Mouse (Mus musculus): Measurements from ENCODE around the gene Dcdc2a. TPM values are rescaled to one million over a fixed set of nuclear protein-coding genes. Genes with fewer than 3 reads are reported as not detected.

Dcdc2a gene
- total RNA-seq, 2 experiments from 2014 or later = 0.23 to 0.43 TPM

DNA sequence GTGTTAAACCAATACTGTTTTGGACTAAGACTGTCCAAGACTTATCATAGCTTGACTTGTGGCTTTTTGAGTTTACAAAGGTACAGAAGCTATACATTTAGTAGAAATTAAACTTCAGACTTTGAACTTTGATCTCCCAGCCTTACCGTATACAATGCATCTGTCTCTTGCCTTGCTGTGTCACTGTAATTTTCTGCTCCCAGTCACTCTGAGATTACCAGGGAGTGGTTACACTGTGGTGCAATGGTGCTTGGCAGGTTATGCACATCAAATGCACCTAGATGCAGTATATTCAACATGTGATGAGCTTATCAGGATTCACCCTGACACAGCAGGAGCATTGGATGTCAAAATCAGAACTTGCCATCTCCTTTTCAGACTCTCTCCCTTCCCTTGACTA lies 122.0 kb downstream of the Dcdc2a start:
- DNase-seq (ENCODE audit: low spot score) = no peak

DNA sequence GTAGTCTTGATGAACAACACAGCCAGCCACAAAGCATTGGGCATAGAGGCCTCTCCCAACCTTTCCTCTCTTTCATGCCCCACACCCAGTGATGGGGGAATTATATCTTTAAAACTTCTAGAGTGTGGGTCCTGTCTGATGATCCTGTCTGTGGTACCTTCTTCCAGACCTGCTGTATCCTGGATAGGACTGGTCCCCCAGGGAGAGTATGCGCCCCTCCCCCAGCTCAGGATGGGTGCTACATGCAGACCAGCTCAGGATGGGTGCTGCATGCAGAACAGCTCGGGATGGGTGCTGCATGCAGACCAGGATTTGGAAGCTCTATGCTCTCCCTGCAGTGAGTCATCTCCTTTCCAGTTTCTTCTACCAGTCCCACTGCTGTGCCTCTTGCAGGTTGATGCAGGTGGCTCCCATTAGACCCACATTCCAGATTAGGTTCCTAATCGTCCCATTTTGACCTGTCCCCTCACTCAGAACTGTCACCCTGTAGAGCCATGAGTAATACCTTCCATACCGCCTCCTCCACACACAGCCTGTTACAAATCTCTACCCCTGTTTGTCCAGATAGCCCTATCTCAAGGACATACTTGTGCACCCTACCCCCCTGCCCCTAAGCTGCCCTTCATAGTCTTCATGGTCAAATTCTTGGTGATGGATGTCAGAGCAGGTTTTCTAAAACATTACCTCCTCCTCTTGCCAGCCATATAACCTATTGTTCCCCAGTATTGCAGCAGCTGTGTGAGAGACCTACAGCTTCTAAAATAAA lies 122.6 kb downstream of the Dcdc2a start:
- DNase-seq (ENCODE audit: low spot score) = no peak

DNA sequence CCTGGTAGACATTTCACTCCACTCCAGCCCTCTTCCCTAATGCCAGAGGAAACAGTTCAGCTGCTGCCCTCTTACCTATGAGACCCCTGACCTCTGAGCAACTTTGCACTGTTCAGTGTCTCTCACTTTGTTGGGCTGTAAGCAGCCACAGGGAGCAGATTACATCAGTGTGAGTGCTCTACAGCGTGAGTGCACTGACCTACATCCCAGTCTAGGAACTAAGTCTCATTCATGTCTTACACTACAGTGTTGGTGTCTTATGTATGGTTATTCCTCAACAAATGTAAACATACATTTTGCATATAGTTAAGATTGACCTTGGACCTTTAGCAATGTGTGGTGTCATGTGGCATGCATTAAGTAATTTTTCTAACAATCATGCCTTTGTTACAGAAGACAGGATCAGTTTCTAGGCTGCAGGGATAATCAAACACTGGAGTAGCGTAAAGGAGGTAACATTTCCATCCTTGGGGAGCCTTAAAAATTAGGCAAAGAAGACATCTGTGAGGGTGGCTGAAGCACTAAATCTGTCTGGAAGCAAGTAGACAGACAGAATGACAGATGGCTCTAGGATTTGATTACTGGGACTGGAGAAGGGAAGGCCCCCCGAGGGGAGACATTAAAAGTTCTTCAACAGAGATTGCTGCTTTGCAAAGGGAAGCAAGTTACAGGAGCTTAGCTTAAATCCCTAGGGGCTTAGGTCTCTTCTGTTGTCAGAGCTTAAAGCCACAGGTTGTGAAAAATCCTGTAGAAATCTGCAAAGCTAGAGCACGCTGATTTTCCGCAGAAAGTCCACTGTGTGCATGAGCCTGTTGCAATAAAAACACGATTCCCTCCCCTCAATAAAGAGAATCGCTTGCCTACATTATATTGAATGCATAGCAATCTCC lies 130.9 kb downstream of the Dcdc2a start:
- no peak for DNase-seq (ENCODE audit: low spot score)

DNA sequence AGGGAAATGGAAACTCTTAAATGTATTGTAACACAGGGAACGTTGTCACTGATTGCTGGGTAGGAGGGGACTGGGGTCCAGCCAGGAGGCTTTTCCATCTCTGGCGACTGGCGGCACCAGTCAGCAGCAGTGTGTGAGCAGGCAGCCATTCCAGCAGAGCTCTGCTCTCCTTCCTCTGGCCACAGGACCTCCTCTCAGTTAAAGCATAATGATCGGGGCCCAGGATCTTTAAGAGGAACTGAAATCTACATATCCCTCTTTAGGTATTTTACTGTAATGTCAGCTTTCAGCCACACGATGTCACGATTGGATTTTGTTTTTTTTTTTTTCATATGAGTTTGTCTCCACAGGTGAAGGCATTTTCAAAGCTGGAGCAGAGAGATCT lies 131.5 kb downstream of the Dcdc2a start:
- DNase-seq (ENCODE audit: low spot score) = no peak

GRCm38 (mm10) chr13:25189419-25190144 lies 133.8 kb downstream of the Dcdc2a start:
- DNase-seq (ENCODE audit: low spot score) = no peak

- no peak for DNase-seq (ENCODE audit: low spot score)
Observed at GRCm38 (mm10) chr13:25190218-25190617, 134.4 kb downstream of the Dcdc2a start.

DNA sequence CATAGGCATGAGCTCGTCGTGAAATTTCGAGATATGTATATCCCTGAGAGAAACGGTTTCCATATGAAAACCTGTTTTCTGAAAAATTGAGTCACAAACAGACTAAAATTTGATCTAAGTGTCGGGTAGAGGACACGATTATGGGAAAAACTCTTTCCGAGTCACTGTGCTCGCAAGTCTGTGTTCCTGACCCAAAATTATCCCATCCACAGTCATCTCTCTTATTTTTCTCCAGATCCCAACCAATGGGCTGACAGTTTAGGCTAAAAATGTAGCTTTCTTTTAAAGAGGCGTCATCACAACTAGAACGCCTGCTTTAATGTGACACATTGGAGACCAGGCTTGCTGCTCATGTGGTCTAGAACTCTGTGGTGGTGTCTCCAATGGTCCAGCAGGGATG lies 139.9 kb downstream of the Dcdc2a start:
- DNase-seq (ENCODE audit: low spot score) = no peak

DNA sequence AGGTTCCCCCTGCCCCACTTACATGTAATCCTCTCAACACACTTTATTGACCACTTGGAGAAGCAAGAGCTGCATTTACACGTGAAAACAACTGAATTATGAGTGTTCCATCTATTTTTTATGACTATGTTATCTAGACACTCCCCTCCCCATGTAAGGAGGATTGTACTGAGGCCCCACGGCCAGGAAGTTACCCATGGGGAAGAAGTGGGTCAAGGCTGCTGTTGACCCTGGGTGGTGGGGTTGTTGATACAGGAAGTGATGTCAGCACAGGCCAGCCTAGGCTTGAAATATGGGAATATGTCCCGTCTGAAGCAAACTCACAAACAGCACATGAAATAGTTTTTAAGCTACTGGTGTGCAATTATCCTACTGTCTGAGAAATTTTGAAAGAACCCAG lies 144.1 kb downstream of the Dcdc2a start:
- DNase-seq (ENCODE audit: low spot score) = no peak

GRCm38 (mm10) chr13:25206950-25207349 lies 151.1 kb downstream of the Dcdc2a start:
- no peak for DNase-seq (ENCODE audit: low spot score)

DNA sequence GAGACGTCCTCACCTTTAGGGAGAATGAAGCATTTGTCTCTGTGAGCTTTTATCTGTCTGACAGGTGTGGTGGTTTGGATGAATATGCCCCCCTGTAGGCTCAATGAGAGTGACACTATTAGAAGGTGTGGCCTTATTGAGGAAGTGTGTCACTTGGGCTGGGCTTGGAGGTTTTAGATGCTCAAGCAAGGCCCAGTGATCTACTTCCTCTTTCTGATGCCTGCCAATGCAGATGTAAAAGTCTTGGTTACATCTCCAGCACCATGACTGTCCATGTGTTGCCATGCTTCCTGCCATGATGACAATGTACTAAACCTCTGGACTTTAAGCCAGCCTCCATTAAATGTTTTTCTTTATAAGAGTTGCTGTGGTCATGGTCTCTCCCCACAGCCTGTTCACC lies 162.6 kb downstream of the Dcdc2a start:
- DNase-seq (ENCODE audit: low spot score) = no peak

DNA sequence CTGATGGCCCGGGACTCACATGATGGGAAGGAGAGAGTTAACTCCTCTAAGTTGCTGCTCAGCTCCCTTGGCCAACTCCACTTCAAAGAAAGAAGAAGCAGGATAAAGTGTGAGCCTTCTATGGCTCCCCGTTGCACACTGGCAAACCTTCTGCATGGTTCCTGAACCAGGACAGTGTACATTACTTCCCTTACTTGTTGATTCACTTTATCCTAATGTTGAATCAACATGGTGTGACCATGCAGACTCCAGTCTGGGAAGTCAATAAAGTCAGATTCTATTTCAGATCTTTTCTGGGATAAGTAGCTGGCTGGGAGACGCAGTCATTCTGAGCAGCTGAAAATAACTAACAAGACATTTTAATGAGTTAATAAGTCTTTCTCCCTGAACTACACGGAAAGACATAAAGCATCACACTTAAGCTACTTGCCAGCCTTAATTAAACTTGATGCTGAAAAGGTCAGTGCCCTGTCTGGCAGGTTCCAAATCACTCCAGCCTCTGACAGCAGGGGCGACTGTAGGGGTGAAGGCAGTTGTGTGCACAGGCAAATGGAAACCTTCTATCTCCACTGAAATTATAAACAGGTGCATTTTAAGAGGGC lies 164.5 kb downstream of the Dcdc2a start:
- DNase-seq (ENCODE audit: low spot score) = no peak

GRCm38 (mm10) chr13:25251893-25252292 lies 196.1 kb downstream of the Dcdc2a start:
- no peak for DNase-seq (ENCODE audit: low spot score)

DNA sequence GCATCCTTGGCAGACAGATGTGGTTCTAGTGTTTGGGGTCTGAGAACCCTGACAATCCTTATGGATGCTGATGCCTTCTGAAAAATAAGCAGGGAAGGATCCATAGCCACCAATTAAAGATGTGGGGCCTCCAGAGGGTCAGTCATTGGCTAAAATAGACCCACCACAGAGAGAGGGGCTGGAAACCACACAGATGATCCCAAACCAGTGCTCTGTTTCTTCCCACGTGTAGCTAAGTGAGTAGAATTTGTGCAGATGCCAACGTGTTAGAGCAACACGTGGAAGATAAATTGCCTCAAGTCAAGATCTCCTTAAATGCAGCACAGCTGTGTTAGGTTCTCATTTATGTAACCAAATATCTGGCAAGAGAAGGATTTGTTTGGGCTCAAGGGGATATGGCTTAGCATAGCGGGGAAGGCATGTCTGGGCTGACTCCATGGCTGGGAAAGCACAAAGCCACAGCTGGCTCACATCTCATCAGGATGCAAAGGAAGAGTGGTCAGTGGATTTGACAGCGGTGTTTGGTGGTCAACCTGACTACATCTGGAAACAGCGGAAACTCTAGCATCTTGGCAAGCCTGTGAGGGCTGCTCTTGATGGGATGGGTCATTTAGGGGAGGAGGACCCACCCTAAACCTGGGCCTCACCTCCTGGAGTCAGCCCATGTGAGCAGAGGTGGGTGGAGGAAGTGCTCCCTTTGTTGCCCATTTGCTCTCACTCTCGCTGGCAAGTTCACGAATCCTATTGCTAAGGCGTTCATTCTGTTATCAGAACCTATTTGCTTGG lies 198.9 kb downstream of the Dcdc2a start:
- DNase-seq (ENCODE audit: low spot score) = no peak

GRCm38 (mm10) chr13:25257608-25258007 lies 201.8 kb downstream of the Dcdc2a start:
- no peak for DNase-seq (ENCODE audit: low spot score)

Other genes with a start within 250 kb of the Dcdc2a start
- 100 to 1,000 TPM; 153 TPM for gene Acot13, start 224.5 kb upstream of the Dcdc2a start, total RNA-seq (2021)
- gene Tdp2, start 224.3 kb upstream of the Dcdc2a start, total RNA-seq (2021) = 1 to 10 TPM; 7.7 to 8.2 TPM
- not detected for gene D130043K22Rik, start 210.9 kb upstream of the Dcdc2a start, total RNA-seq (2021)
- 1 to 10 TPM; 7.9 to 8.3 TPM for gene Aldh5a1, start 118.3 kb upstream of the Dcdc2a start, total RNA-seq (2021)
- gene Gpld1, start 112.9 kb upstream of the Dcdc2a start, total RNA-seq (2021) = under 1 TPM; 0.84 to 0.95 TPM
- 10 to 100 TPM; 35.7 to 37.5 TPM for gene Mrs2, start 35.6 kb upstream of the Dcdc2a start, total RNA-seq (2021)
- gene Nrsn1, start 214.5 kb downstream of the Dcdc2a start, total RNA-seq (2021) = not detected